In genomic region chr9:47458721-47459418, GRCm38 (mm10) we compare ENCODE assay signal across 15 mouse cellular contexts.
DNase-seq lines count a peak whose midpoint lies in the region; ATAC-seq lines count a peak whose summit lies in the region.
"Had no signal": no experiment of that assay in that cellular context is flagged by ENCODE, and none has a peak within 500 bp of the region (broad histone marks: within the 10 kb centered on the region; RNA-seq: fewer than 3 reads in every experiment).

No protein-coding gene starts in this region.

- intact Hi-C loops in heart, postnatal 36 days (cut with DNase I), result no loop called here

- WGBS in forebrain, embryonic 10.5 days, result 51% methylated on average over 15 of the region's 15 CpGs
- 49% methylated on average over 15 of the region's 15 CpGs for WGBS in forebrain, embryonic 14.5 days
- WGBS in liver, embryonic 11.5 days, result 45% methylated on average over 15 of the region's 15 CpGs

- no peaks in the 10 kb centered on the region for H3K36me3 ChIP-seq in forebrain, embryonic 10.5 days (replicated peaks)
- H3K36me3 ChIP-seq in forebrain, embryonic 14.5 days (ENCODE audit: control insufficient read depth, insufficient read depth, low read length), result no peaks in the 10 kb centered on the region
- H3K36me3 ChIP-seq in liver, embryonic 11.5 days (ENCODE audit: control insufficient read depth, insufficient read depth, low read length), result no peaks in the 10 kb centered on the region
- H3K36me3 ChIP-seq: intestine, embryonic 15.5 days; lung, embryonic 15.5 days; neural tube, embryonic 12.5 days had no signal

- no peak overlapping the region for H3K4me3 ChIP-seq in forebrain, embryonic 10.5 days
- no peak overlapping the region for H3K4me3 ChIP-seq in forebrain, embryonic 14.5 days (ENCODE audit: low read depth, low read length)
- no peak overlapping the region for H3K4me3 ChIP-seq in liver, embryonic 11.5 days (ENCODE audit: low read depth, low read length)
- H3K4me3 ChIP-seq: intestine, embryonic 15.5 days; lung, embryonic 15.5 days; neural tube, embryonic 12.5 days had no signal

- peaks cover 12% of the 10 kb centered on the region for H3K4me1 ChIP-seq in forebrain, embryonic 10.5 days
- no peaks in the 10 kb centered on the region for H3K4me1 ChIP-seq in forebrain, embryonic 14.5 days (ENCODE audit: control insufficient read depth, insufficient read depth, low read length)
- H3K4me1 ChIP-seq in liver, embryonic 11.5 days (replicated peaks; ENCODE audit: control insufficient read depth, insufficient read depth, low read length), result no peaks in the 10 kb centered on the region
- H3K4me1 ChIP-seq: intestine, embryonic 15.5 days; lung, embryonic 15.5 days; neural tube, embryonic 12.5 days had no signal

- peak overlapping the region; percentile 53; the same call in 1 of the 2 replicates for H3K27ac ChIP-seq in forebrain, embryonic 10.5 days
- H3K27ac ChIP-seq in forebrain, embryonic 14.5 days (ENCODE audit: low read depth, low read length), result no peak overlapping the region
- H3K27ac ChIP-seq in liver, embryonic 11.5 days (ENCODE audit: low read depth, low read length), result no peak overlapping the region
- H3K27ac ChIP-seq: intestine, embryonic 15.5 days; lung, embryonic 15.5 days; neural tube, embryonic 12.5 days had no signal

- H3K27me3 ChIP-seq in forebrain, embryonic 10.5 days (ENCODE audit: poor library complexity, severe bottlenecking), result peaks cover 21% of the 10 kb centered on the region
- no peaks in the 10 kb centered on the region for H3K27me3 ChIP-seq in forebrain, embryonic 14.5 days (replicated peaks; ENCODE audit: control insufficient read depth, insufficient read depth, low read length)
- H3K27me3 ChIP-seq in liver, embryonic 11.5 days (replicated peaks; ENCODE audit: control insufficient read depth, insufficient read depth, low read length), result no peaks in the 10 kb centered on the region
- H3K27me3 ChIP-seq: intestine, embryonic 15.5 days; lung, embryonic 15.5 days; neural tube, embryonic 12.5 days had no signal

- no peak for ATAC-seq in forebrain, embryonic 14.5 days
- no peak for ATAC-seq in liver, embryonic 11.5 days (replicated peaks; ENCODE audit: low FRiP score)
- ATAC-seq: intestine, embryonic 15.5 days had no signal

- no peak overlapping the region for H3K4me2 ChIP-seq in forebrain, embryonic 14.5 days (ENCODE audit: low read length)
- no peak overlapping the region for H3K4me2 ChIP-seq in liver, embryonic 11.5 days
- H3K4me2 ChIP-seq: intestine, embryonic 15.5 days; lung, embryonic 15.5 days; neural tube, embryonic 12.5 days had no signal

- no peak for DNase-seq in forebrain, embryonic 10.5 days (ENCODE audit: extremely low spot score, low spot score)
- no peak for DNase-seq in forebrain, embryonic 14.5 days (ENCODE audit: low spot score)
- peak; percentile 29 for DNase-seq in ZHBTc4 (ENCODE audit: low read depth, low spot score)
- peak; percentile 18 to 33 for DNase-seq in heart, adult 9 months (ENCODE audit: low spot score in 2 of 2)
- peak; percentile 13 to 36 for DNase-seq in heart, postnatal 36 days
- no peak for DNase-seq in B cell, adult 2 months
- no peak for DNase-seq in kidney, postnatal 4 days
- no peak for DNase-seq in liver, embryonic 11.5 days (ENCODE audit: low spot score)
- DNase-seq: kidney, postnatal 10 days; midbrain, embryonic 14.5 days; retina, postnatal 1 day; spleen, adult 18-20 months had no signal

- no peak overlapping the region for H3K9ac ChIP-seq in forebrain, embryonic 14.5 days (ENCODE audit: low read length)
- no peak overlapping the region for H3K9ac ChIP-seq in liver, embryonic 11.5 days (ENCODE audit: low read depth, low read length)
- H3K9ac ChIP-seq: intestine, embryonic 15.5 days; lung, embryonic 15.5 days; neural tube, embryonic 12.5 days had no signal

- no peaks in the 10 kb centered on the region for H3K9me3 ChIP-seq in forebrain, embryonic 10.5 days
- no peaks in the 10 kb centered on the region for H3K9me3 ChIP-seq in forebrain, embryonic 14.5 days (replicated peaks; ENCODE audit: control insufficient read depth, low read length)
- no peaks in the 10 kb centered on the region for H3K9me3 ChIP-seq in liver, embryonic 11.5 days (ENCODE audit: control insufficient read depth, low read length)
- H3K9me3 ChIP-seq: intestine, embryonic 15.5 days; lung, embryonic 15.5 days; neural tube, embryonic 12.5 days had no signal

Comparison
In these comparisons a context has a peak if more than half of its experiments do, and no peak if none do; other contexts are left out.
1. DNase-seq: peak in ZHBTc4 (single experiment), heart, adult 9 months (2 of 2) and heart, postnatal 36 days (2 of 2); none in forebrain, embryonic 10.5 days (single experiment), forebrain, embryonic 14.5 days (single experiment), B cell, adult 2 months (0 of 2), kidney, postnatal 4 days (0 of 2) and liver, embryonic 11.5 days (single experiment).